Mouse (Mus musculus) olfactory bulb, adult 2 months (tissue): ENCODE results near the gene Fbxl12.

ENCODE experiments used
- CTCF ChIP-seq: fragments of 200-500 bp; IDR thresholded peaks from 2 replicates; pipeline ENCODE4 v1.5.1; 2012; ENCODE audit warnings: low read depth, mild to moderate bottlenecking, low read length, moderate library complexity; ENCODE audit not compliant: insufficient read depth
- POLR2A ChIP-seq: fragments of 200-500 bp; IDR thresholded peaks from 2 replicates; pipeline ENCODE4 v1.6.1; 2012; ENCODE audit warnings: mild to moderate bottlenecking, low read depth, low read length, moderate library complexity; ENCODE audit not compliant: insufficient read depth

DNA sequence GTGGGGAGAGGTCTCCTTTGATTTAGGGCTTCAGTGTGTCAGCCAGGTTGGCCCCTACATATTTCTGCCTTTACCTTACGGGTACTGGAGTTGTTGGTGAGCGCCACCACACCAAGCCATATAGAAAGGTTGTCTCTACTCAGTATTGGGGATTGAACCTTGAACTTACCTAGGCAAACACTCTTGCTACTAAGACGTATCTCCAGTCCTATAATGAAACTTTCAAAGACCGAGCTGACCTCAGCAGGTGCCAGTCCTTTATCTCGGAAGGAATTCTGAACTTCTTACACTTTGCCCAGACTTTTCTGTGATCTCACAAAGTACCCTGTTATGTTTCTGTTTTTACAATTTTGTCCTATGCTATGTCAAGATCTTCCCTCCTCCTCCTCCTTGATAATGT, 32.6 kb downstream of the Fbxl12 start:
- TF ChIP-seq POLR2A (no peak), CTCF (no peak)
